Mouse (Mus musculus): ENCODE results near the gene Arfgef2. TPM values are rescaled to one million over a fixed set of nuclear protein-coding genes. Genes with fewer than 3 reads are reported as not detected.

Gene Arfgef2
- polyA plus RNA-seq, 1 experiment from 2014 or later = 3.4 TPM

GRCm38 (mm10) chr2:166891366-166891880 lies 86.0 kb downstream of the Arfgef2 start:
- ATAC-seq (ENCODE audit: low read depth) = no peak
- no peaks in the 10 kb centered on the region for H3K27me3 ChIP-seq
- 80% methylated on average over 9 of the region's 9 CpGs for WGBS (ENCODE audit: insufficient replicate concordance)
- no peak overlapping the region for H3K9ac ChIP-seq
- no peak for DNase-seq
- no peak overlapping the region for H3K4me2 ChIP-seq
- H3K36me3 ChIP-seq = peaks cover 71% of the 10 kb centered on the region
- no peak overlapping the region for H3K27ac ChIP-seq
- no peaks in the 10 kb centered on the region for H3K4me1 ChIP-seq (replicated peaks)
- no peak overlapping the region for H3K4me3 ChIP-seq (replicated peaks)
- no peaks in the 10 kb centered on the region for H3K9me3 ChIP-seq (replicated peaks)

- ATAC-seq (ENCODE audit: low read depth) (no peak), DNase-seq (no peak)
- Histone ChIP-seq H3K9ac (no peak overlapping the region), H3K27ac (no peak overlapping the region), H3K4me3 (replicated peaks) (no peak overlapping the region), H3K4me2 (no peak overlapping the region), H3K27me3 (no peaks in the 10 kb centered on the region), H3K36me3 (peaks cover 67% of the 10 kb centered on the region), H3K9me3 (replicated peaks) (no peaks in the 10 kb centered on the region), H3K4me1 (replicated peaks) (no peaks in the 10 kb centered on the region)
- 80% methylated on average over 8 of the region's 8 CpGs for WGBS (ENCODE audit: insufficient replicate concordance)
Measured at GRCm38 (mm10) chr2:166892158-166892680, 86.8 kb downstream of the Arfgef2 start.

GRCm38 (mm10) chr2:166893036-166893435 lies 87.6 kb downstream of the Arfgef2 start:
- H3K27me3 ChIP-seq = no peaks in the 10 kb centered on the region
- H3K4me3 ChIP-seq (replicated peaks) = no peak overlapping the region
- 84% methylated on average over 5 of the region's 5 CpGs for WGBS (ENCODE audit: insufficient replicate concordance)
- DNase-seq (no peak), ATAC-seq (ENCODE audit: low read depth) (no peak)
- no peak overlapping the region for H3K27ac ChIP-seq
- no peak overlapping the region for H3K4me2 ChIP-seq
- H3K9me3 ChIP-seq (replicated peaks) = no peaks in the 10 kb centered on the region
- H3K4me1 ChIP-seq (replicated peaks) = no peaks in the 10 kb centered on the region
- peaks cover 67% of the 10 kb centered on the region for H3K36me3 ChIP-seq
- H3K9ac ChIP-seq = no peak overlapping the region

GRCm38 (mm10) chr2:166896368-166896767 lies 91.0 kb downstream of the Arfgef2 start:
- no peak overlapping the region for H3K4me3 ChIP-seq (replicated peaks)
- peaks cover 46% of the 10 kb centered on the region for H3K36me3 ChIP-seq

GRCm38 (mm10) chr2:166896974-166897373 lies 91.6 kb downstream of the Arfgef2 start:
- H3K36me3 ChIP-seq = peaks cover 40% of the 10 kb centered on the region
- 82% methylated on average over 12 of the region's 12 CpGs for WGBS (ENCODE audit: insufficient replicate concordance)
- ATAC-seq (ENCODE audit: low read depth) = no peak

More at GRCm38 (mm10) chr2:166896368-166896767, 91.0 kb downstream of the Arfgef2 start:
- ATAC-seq (ENCODE audit: low read depth) (no peak), DNase-seq (no peak)
- H3K4me2 ChIP-seq = no peak overlapping the region
- 79% methylated on average over 13 of the region's 13 CpGs for WGBS (ENCODE audit: insufficient replicate concordance)
- no peak overlapping the region for H3K9ac ChIP-seq
- no peak overlapping the region for H3K27ac ChIP-seq
- H3K4me1 ChIP-seq (replicated peaks) = peaks cover 6% of the 10 kb centered on the region; the same call in 1 of the 2 replicates
- H3K9me3 ChIP-seq (replicated peaks) = no peaks in the 10 kb centered on the region
- H3K27me3 ChIP-seq = no peaks in the 10 kb centered on the region

GRCm38 (mm10) chr2:166899161-166899560 lies 93.8 kb downstream of the Arfgef2 start:
- Histone ChIP-seq H3K4me3 (replicated peaks) (no peak overlapping the region), H3K27me3 (no peaks in the 10 kb centered on the region), H3K9ac (no peak overlapping the region), H3K4me1 (replicated peaks) (peaks cover 15% of the 10 kb centered on the region), H3K9me3 (replicated peaks) (no peaks in the 10 kb centered on the region), H3K36me3 (peaks cover 20% of the 10 kb centered on the region), H3K4me2 (no peak overlapping the region), H3K27ac (no peak overlapping the region)
- no peak for DNase-seq
- 70% methylated on average over 2 of the region's 2 CpGs for WGBS (ENCODE audit: insufficient replicate concordance)
- 0 out of 2 replicates have a peak, but pooled peaks have one; percentile 27 for ATAC-seq (ENCODE audit: low read depth)

More at GRCm38 (mm10) chr2:166896974-166897373, 91.6 kb downstream of the Arfgef2 start:
- Histone ChIP-seq H3K4me3 (replicated peaks) (no peak overlapping the region), H3K9ac (no peak overlapping the region), H3K4me2 (no peak overlapping the region), H3K4me1 (replicated peaks) (peaks cover 6% of the 10 kb centered on the region; the same call in 1 of the 2 replicates), H3K9me3 (replicated peaks) (no peaks in the 10 kb centered on the region), H3K27me3 (no peaks in the 10 kb centered on the region), H3K27ac (no peak overlapping the region)
- no peak for DNase-seq

GRCm38 (mm10) chr2:166899746-166900145 lies 94.4 kb downstream of the Arfgef2 start:
- Histone ChIP-seq H3K4me3 (replicated peaks) (no peak overlapping the region), H3K4me2 (no peak overlapping the region), H3K27me3 (no peaks in the 10 kb centered on the region), H3K4me1 (replicated peaks) (peaks cover 15% of the 10 kb centered on the region), H3K9ac (no peak overlapping the region), H3K9me3 (replicated peaks) (no peaks in the 10 kb centered on the region), H3K36me3 (peaks cover 14% of the 10 kb centered on the region), H3K27ac (no peak overlapping the region)
- WGBS (ENCODE audit: insufficient replicate concordance) = 65% methylated on average over 3 of the region's 3 CpGs
- ATAC-seq (ENCODE audit: low read depth) (no peak), DNase-seq (no peak)

- ATAC-seq (ENCODE audit: low read depth) (no peak), DNase-seq (no peak)
- H3K4me3 ChIP-seq (replicated peaks) = no peak overlapping the region
- H3K4me2 ChIP-seq = no peak overlapping the region
- H3K27me3 ChIP-seq = no peaks in the 10 kb centered on the region
- WGBS (ENCODE audit: insufficient replicate concordance) = 75% methylated on average over 8 of the region's 8 CpGs
- no peak overlapping the region for H3K27ac ChIP-seq
- H3K9ac ChIP-seq = no peak overlapping the region
- H3K36me3 ChIP-seq = 0 out of 2 replicates have a peak, but pooled peaks cover 6% of the 10 kb centered on the region
- H3K9me3 ChIP-seq (replicated peaks) = no peaks in the 10 kb centered on the region
- peaks cover 23% of the 10 kb centered on the region for H3K4me1 ChIP-seq (replicated peaks)
Measured at GRCm38 (mm10) chr2:166900792-166901505, 95.6 kb downstream of the Arfgef2 start.

GRCm38 (mm10) chr2:166903719-166904282 lies 98.4 kb downstream of the Arfgef2 start:
- H3K27me3 ChIP-seq = no peaks in the 10 kb centered on the region
- no peaks in the 10 kb centered on the region for H3K9me3 ChIP-seq (replicated peaks)
- H3K4me2 ChIP-seq = no peak overlapping the region
- H3K4me1 ChIP-seq (replicated peaks) = peaks cover 37% of the 10 kb centered on the region
- DNase-seq = no peak
- H3K36me3 ChIP-seq = peaks cover 6% of the 10 kb centered on the region
- no peak for ATAC-seq (ENCODE audit: low read depth)
- 86% methylated on average over 6 of the region's 6 CpGs for WGBS (ENCODE audit: insufficient replicate concordance)
- no peak overlapping the region for H3K9ac ChIP-seq
- no peak overlapping the region for H3K27ac ChIP-seq
- no peak overlapping the region for H3K4me3 ChIP-seq (replicated peaks)

GRCm38 (mm10) chr2:166905711-166906522 lies 100.5 kb downstream of the Arfgef2 start, which contains the start of gene Cse1l:
TSS of gene Cse1l (plus strand) at chr2:166906040.
- ATAC-seq (ENCODE audit: low read depth) (peak; percentile 96), DNase-seq (peak; percentile 93)
- Histone ChIP-seq H3K27me3 (no peaks in the 10 kb centered on the region), H3K4me3 (replicated peaks) (peak within 1 kb of the TSS; percentile 85), H3K4me1 (replicated peaks) (peaks cover 43% of the 10 kb centered on the region), H3K4me2 (peak within 1 kb of the TSS; percentile 86), H3K36me3 (peaks cover 21% of the 10 kb centered on the region), H3K9me3 (replicated peaks) (no peaks in the 10 kb centered on the region), H3K27ac (peak within 1 kb of the TSS; percentile 98), H3K9ac (peak within 1 kb of the TSS; percentile 95)
- WGBS (ENCODE audit: insufficient replicate concordance) = under 1% methylated on average over 77 of the region's 80 CpGs

Data from liver, embryonic 13.5 days (tissue).